Mouse (Mus musculus): Measurements from ENCODE around the gene Reck. TPM values are rescaled to one million over a fixed set of nuclear protein-coding genes. Genes with fewer than 3 reads are reported as not detected.

Gene Reck
- 1 to 10 TPM; 5.2 to 6.0 TPM for total RNA-seq (2021)

GRCm38 (mm10) chr4:43875160-43875918 is at the start of gene Reck:
Reck (plus strand) TSS chr4:43875530.
- peak; percentile 75 for DNase-seq (ENCODE audit: extremely low spot score in 1 of 2, low spot score in 1 of 2)

GRCm38 (mm10) chr4:43828806-43829205 is 46.5 kb upstream of the Reck start:
- DNase-seq (ENCODE audit: extremely low spot score in 1 of 2, low spot score in 1 of 2): no peak

DNA sequence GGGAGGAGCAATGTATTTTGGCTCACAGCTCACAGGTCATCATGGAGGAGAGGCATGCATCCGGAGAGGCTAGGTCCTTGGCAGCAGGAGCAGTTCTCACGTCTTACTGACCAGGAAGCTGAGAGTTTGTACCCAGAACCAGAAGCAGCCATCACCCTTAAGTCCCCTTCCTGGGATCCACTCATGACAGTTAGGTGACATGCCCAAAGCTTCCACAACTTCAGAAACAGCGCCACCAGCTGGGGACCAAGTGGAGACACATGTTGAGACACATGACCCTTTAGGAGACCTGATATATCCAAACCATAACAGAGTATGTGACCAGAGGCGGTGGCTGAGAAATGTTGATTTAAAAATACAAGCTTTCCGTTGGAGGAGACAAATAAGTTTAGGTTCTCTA is 43.3 kb upstream of the Reck start:
- DNase-seq (ENCODE audit: extremely low spot score in 1 of 2, low spot score in 1 of 2): no peak

DNA sequence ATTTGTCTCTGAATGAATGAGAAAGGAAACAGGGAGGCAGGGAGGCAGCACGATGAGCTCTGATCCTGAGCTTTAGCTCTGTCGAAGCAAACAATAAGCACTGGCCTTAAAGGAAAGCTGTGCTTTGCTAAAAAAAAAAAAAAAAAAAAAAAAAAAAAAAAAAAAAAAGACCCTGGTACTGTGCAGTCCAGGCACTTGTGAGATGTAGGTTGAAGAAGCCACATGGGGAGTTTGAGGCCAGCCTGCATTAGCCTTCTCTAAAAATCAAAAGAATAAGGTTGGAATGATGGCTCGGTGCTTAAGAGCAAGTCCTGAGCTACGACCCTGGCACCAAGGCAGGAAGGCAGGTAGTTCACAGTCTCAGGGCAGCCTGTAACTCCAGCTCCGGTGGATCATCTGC is 41.6 kb upstream of the Reck start:
- DNase-seq (ENCODE audit: extremely low spot score in 1 of 2, low spot score in 1 of 2): no peak

DNA sequence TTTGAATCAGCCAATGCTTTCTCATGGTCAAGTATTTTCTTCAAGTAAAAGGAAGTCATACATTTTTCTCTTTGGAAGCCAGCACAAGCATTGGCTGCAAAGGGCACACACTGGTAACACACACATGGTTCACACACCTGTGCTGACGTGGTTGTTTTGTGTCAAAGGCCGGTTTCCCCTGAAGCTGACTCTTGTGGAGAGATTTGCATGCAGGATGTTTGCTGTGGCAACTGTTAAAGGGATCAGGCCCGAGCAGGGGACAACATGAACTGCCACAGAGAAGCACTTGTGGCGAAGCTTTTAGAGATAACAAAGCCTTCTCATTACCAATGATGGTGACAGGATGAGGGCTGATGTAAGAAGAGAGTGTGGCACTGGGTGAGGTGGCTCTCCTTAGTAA is 40.6 kb upstream of the Reck start:
- no peak for DNase-seq (ENCODE audit: extremely low spot score in 1 of 2, low spot score in 1 of 2)

DNA sequence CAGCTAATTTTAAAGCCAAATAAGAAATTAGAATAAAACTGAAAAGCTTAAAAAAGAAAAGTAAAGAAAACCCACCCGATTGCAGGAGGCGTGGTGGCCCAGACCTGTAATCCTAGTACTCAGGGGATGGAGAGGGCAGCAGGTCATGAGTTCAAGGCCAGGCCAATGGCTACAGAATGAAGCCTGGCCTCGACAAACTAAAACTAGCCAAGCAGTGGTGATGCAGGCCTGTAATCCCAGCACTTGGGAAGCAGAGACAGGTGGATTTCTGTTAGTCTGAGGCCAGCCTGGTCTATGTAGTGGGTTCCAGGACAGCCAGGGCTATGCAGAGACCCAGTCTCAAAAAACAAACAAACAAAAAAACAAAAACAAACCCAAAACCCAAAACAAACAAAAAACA is 37.0 kb upstream of the Reck start:
- DNase-seq (ENCODE audit: extremely low spot score in 1 of 2, low spot score in 1 of 2): no peak

DNA sequence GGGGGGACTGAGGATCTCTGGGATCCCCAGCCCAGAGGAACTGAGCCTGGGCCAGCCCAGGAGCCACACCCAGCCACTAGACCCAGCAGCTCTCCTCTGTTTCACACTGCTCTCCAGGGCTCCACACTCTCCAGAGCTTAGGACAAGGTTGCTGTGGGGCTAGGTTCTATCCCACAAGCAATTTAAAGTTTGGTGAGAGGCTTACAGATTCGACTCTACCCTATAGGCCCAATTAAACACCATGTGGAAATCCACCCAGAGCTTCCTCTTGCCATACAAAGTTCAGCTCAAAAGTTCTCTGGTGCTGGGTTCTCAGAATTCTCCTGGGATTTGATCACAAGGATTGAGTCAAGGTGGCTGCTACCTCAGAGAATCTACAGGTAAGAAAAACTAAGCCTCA is 35.2 kb upstream of the Reck start, which contains the start of gene Olfr157:
Gene Olfr157, minus strand, starts transcription at position 101 of the 400 bp plus-strand sequence.
- DNase-seq (ENCODE audit: extremely low spot score in 1 of 2, low spot score in 1 of 2): no peak

DNA sequence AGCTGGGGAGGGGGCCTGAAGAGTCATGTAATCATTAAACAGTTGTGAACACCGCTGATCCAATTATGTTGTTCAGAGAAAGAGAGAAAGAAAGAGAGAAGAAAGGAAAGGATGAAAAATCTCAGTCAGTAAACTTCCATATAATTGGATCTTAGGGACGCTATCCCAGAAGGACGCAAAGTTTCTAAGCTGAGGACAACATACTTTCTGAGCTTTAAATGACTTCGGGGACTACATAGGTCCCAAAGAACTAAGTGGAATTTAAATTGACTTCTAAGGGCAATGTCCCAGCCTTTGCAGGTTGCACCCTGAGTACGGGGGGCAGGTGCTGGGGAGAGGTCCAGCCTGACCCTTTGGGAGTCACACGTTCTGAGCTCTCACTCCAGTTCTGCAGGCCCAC is 24.1 kb upstream of the Reck start, which contains the start of gene Olfr155:
Gene Olfr155, plus strand, starts transcription at position 301 of the 400 bp plus-strand sequence.
- DNase-seq (ENCODE audit: extremely low spot score in 1 of 2, low spot score in 1 of 2): no peak

DNA sequence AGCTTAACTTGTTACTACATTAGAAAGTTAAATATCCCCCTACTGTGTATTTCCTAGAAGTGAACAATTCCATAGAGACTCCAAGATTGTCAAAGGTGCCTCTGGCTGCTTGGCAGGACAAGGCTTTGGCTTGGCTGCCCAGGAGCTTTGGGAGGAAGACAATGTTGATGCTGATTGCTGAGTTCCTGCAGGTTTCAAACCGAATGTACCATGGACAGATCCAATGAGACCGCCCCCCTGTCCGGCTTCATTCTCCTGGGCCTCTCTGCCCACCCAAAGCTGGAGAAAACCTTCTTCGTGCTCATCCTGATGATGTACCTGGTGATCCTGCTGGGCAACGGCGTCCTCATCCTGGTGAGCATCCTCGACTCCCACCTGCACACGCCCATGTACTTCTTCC is 21.2 kb upstream of the Reck start:
- no peak for DNase-seq (ENCODE audit: extremely low spot score in 1 of 2, low spot score in 1 of 2)

GRCm38 (mm10) chr4:43859886-43860285 is 15.4 kb upstream of the Reck start:
- DNase-seq (ENCODE audit: extremely low spot score in 1 of 2, low spot score in 1 of 2): no peak

GRCm38 (mm10) chr4:43860744-43861519 is 14.4 kb upstream of the Reck start:
- DNase-seq (ENCODE audit: extremely low spot score in 1 of 2, low spot score in 1 of 2): peak; percentile 50 to 78

DNA sequence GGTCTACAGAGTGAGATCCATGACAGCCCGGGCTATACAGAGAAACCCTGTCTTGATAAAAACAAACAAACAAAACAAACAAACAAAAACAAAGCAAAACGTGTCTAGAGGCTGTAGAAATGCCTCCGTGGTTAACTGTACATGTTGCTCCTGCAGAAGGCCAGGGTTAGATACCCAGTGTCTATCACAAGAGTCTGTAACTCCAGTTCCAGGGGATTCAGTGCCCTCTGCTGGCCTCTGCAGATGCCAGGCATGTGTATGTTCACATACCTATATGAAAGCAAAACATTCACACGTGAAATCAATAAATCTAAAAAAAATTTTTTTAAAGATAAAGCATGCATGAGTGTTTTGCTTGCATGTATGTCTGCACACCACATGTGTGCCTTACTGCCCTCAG is 12.0 kb upstream of the Reck start:
- no peak for DNase-seq (ENCODE audit: extremely low spot score in 1 of 2, low spot score in 1 of 2)

GRCm38 (mm10) chr4:43869821-43870220 is 5.5 kb upstream of the Reck start:
- DNase-seq (ENCODE audit: extremely low spot score in 1 of 2, low spot score in 1 of 2): no peak

- DNase-seq (ENCODE audit: extremely low spot score in 1 of 2, low spot score in 1 of 2): no peak
Observed at GRCm38 (mm10) chr4:43874501-43874900, 829 bp upstream of the Reck start.

DNA sequence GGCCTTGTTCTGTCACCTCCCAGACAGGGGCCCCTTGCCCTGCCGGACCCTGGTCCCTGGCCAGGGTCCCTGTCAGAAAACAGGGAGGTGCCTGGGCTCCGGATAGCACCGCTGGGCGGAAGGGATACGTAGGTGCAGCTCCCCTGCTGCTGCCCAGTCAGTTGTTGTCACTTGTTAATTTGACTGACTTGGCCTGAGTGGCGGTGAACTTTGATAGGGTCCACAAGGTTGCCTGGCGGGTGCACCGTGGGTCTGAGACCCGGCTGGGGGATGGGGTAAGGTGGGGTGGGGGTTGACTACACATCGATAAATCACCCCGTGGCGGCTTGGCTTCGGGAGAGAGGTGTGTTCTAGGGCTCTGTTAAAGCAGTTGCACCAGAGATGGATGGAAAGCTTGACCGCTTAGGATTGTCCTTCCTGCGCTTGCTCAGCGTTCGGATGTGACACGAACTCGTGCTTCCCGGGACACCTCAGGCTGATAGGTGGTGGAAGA is 635 bp downstream of the Reck start:
- peak in 1 of 2 experiments; percentile 13 for DNase-seq (ENCODE audit: extremely low spot score in 1 of 2, low spot score in 1 of 2)

GRCm38 (mm10) chr4:43877230-43877629 is 1.9 kb downstream of the Reck start:
- DNase-seq (ENCODE audit: extremely low spot score in 1 of 2, low spot score in 1 of 2): no peak

DNA sequence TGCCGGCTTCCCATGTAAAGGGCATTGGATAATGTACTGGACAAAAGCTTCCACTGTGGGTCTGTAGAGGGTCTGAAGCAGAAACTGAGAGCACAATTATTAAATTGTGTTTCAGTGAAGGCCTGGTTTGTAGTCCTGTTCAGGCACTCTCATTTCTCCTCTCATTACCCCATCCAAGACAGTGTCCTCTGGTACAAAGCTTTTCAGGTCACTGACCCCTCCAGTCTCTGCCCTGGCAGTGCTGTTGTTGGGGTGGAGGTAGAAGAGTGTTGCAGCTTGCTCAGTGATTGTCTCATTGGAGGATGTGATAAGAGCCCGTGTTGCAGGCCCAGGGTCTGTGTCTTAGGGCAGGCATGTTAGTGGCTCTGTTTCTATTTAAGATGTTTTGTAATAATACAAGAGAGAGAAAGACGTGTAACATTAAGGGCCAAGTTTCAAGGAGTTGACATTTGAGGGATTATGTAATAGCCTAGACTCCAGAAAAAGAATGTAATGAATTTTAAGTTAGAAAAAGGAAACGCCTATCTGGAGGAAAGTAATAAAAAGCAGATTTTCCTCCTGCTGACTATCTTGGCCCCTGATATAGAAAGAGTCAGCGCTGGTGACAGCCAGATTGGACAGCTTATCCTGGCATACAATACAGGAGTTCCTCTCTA is 2.9 kb downstream of the Reck start:
- no peak for DNase-seq (ENCODE audit: extremely low spot score in 1 of 2, low spot score in 1 of 2)

- no peak for DNase-seq (ENCODE audit: extremely low spot score in 1 of 2, low spot score in 1 of 2)
Observed at GRCm38 (mm10) chr4:43879566-43879965, 4.2 kb downstream of the Reck start.

DNA sequence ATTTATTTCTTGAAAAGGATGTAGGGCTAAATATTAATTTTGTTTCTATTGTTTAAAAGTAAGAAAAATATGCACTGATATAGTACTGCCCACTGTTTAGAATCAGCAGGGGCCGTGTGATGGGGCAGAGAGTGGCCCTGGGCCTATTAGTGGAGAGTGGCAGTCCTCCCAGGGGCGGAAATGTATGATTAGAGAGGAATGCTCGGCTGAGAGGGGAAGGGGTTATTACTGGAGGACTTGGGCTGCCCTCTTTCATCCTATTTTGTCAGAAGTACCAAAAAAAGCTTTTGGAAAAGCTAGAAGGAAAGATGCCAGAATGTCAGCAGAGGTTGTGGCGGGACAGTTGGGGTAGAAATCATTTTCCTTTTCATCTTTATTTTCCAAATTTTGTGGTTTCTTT is 8.9 kb downstream of the Reck start:
- DNase-seq (ENCODE audit: extremely low spot score in 1 of 2, low spot score in 1 of 2): no peak

DNA sequence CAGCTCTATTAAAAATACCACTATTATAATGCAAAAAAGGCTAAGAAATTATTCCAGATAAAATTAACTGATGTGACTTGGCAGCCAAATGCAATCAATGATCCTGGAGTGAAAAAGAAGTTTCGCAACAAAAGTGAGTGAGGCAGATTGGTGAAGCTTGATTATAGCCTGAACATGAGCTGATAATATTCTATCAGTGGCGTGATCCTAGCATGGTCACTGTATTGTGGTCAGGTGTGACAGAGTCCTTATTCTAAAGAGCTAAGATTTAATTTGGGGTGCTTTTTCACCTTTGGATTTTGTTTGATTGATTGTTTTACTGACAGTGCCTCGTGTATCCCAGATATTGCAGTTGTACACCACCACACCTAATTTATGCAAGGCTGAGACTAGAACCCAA is 15.9 kb downstream of the Reck start:
- no peak for DNase-seq (ENCODE audit: extremely low spot score in 1 of 2, low spot score in 1 of 2)

DNA sequence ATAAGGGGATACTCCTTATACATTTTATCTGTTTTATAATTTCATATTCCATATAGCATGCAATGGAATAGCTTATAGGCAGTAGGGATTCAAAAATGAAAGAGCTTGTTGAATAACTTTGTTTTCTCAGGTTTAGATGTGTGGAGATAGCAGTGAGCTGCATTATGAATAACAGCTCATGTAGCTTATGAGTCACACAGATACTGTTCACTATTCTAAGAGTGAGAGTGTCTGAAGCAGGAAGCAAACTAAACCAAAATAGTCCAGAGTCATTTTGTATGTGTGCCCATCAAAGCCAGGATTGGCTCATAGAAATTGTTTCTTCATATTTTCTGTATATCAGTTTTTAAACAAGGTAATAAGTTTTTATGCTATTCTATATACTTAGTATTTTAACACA is 21.9 kb downstream of the Reck start:
- DNase-seq (ENCODE audit: extremely low spot score in 1 of 2, low spot score in 1 of 2): no peak

All from layer of hippocampus, postnatal 25 days (tissue).